Mouse (Mus musculus) kidney, embryonic 16.5 days (tissue): ENCODE measurements around the gene Dscam. TPM values are rescaled to one million over a fixed set of nuclear protein-coding genes. Genes with fewer than 3 reads are reported as not detected.

Experiments
- ATAC-seq: fragments of 200-750 bp; cut with Nextera tagmentation; 2 replicates; pipeline ENCODE4 v1.8.0; 2017; ENCODE audit warnings: moderate TSS enrichment; ENCODE audit not compliant: low FRiP score, low TSS enrichment
- H3K27ac ChIP-seq: fragments of 300-500 bp; sonication (generic); 2 replicates; pipeline ENCODE4 v1.5.1; 2014; ENCODE audit warnings: low read length
- H3K27me3 ChIP-seq: fragments of 300-500 bp; sonication (generic); 2 replicates; pipeline ENCODE4 v1.6.1; 2014; ENCODE audit warnings: low read length, control low read depth, mixed read lengths; ENCODE audit not compliant: insufficient read depth
- H3K36me3 ChIP-seq: fragments of 300-500 bp; sonication (generic); 2 replicates; pipeline ENCODE4 v1.6.1; 2014; ENCODE audit warnings: low read length, control low read depth, mixed read lengths; ENCODE audit not compliant: insufficient read depth
- H3K4me1 ChIP-seq: fragments of 300-500 bp; sonication (generic); 2 replicates; pipeline ENCODE4 v1.6.1; 2014; ENCODE audit warnings: low read length, control low read depth, mixed read lengths; ENCODE audit not compliant: insufficient read depth
- H3K4me2 ChIP-seq: fragments of 300-500 bp; sonication (generic); replicated peaks from 2 replicates; pipeline ENCODE4 v1.6.1; 2014; ENCODE audit warnings: low read depth, low read length
- H3K4me3 ChIP-seq: fragments of 300-500 bp; sonication (generic); 2 replicates; pipeline ENCODE4 v1.5.1; 2014; ENCODE audit warnings: mild to moderate bottlenecking, low read length
- H3K9ac ChIP-seq: fragments of 300-500 bp; sonication (generic); replicated peaks from 2 replicates; pipeline ENCODE4 v1.6.1; 2014; ENCODE audit warnings: low read length
- H3K9me3 ChIP-seq: fragments of 300-500 bp; sonication (generic); 2 replicates; pipeline ENCODE4 v1.6.1; 2016; ENCODE audit warnings: low read length, control low read depth
- WGBS: fragments of 180-500 bp; shearing (Covaris S2); extraction: QIAGEN DNeasy Blood & Tissue Kit; methylation state at CpG from one replicate; pipeline ENCODE4 v1.1.7; 2014; 5-methylcytosine and 5-hydroxymethylcytosine counted together
- polyA plus RNA-seq: library from polyadenylated mRNA; unstranded; fragments of >200 nt; fragmentation: Nextera tagmentation; extraction: Ambion mirVana; gene quantifications from 2 replicates; pipeline ENCODE4 v1.2.1, GENCODE M21; 2015

Dscam gene
- polyA plus RNA-seq, 1 experiment from 2014 or later, result 0.04 TPM

GRCm38 (mm10) chr16:96676663-96677062 lies 493.9 kb downstream of the Dscam start:
- no peak overlapping the region for H3K4me3 ChIP-seq
- no peaks in the 10 kb centered on the region for H3K36me3 ChIP-seq
- H3K27me3 ChIP-seq, result no peaks in the 10 kb centered on the region; the same call in 1 of the 2 replicates
- no peaks in the 10 kb centered on the region for H3K4me1 ChIP-seq
- no peak overlapping the region for H3K9ac ChIP-seq
- no peak overlapping the region for H3K4me2 ChIP-seq
- no peak overlapping the region for H3K27ac ChIP-seq
- 70% methylated on average over 1 of the region's 1 CpGs for WGBS
- no peak for ATAC-seq
- no peaks in the 10 kb centered on the region for H3K9me3 ChIP-seq

DNA sequence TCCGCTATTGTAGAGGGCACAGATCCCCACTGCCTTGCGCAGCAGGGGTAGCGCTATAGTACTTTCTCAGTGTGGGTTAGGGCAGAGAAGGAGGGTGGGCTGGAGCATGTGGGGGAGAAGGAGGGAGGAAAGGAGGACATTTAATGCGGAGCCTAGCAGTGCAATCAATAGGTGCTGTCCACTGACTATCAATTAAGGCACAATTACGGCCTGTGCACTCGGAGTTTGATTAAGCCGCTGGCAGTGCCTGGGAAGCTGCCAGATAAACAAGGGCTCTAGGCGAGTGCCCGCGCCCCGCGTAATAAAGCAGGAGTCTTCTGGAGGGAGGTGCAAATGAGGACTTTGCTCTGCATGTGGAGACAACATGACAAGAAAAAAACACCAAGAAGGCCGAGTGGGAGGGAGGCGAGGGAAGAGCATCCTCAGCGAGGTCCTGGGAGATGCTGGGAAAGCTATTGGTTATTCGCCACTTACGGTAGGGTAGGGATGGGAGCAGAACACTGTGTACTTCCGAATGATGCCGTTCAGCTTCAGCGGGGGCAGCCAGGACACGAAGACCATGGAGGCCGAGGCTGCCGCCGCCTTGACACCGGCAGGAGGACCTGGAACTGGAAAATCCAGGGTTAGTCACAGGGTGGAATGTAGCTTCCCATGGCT lies 497.2 kb downstream of the Dscam start:
- ATAC-seq, result no peak
- H3K9ac ChIP-seq, result no peak overlapping the region
- H3K4me3 ChIP-seq, result no peak overlapping the region
- H3K9me3 ChIP-seq, result no peaks in the 10 kb centered on the region
- no peak overlapping the region for H3K4me2 ChIP-seq
- H3K4me1 ChIP-seq, result no peaks in the 10 kb centered on the region
- H3K36me3 ChIP-seq, result no peaks in the 10 kb centered on the region
- no peak overlapping the region for H3K27ac ChIP-seq
- H3K27me3 ChIP-seq, result no peaks in the 10 kb centered on the region; the same call in 1 of the 2 replicates
- 56% methylated on average over 25 of the region's 25 CpGs for WGBS

DNA sequence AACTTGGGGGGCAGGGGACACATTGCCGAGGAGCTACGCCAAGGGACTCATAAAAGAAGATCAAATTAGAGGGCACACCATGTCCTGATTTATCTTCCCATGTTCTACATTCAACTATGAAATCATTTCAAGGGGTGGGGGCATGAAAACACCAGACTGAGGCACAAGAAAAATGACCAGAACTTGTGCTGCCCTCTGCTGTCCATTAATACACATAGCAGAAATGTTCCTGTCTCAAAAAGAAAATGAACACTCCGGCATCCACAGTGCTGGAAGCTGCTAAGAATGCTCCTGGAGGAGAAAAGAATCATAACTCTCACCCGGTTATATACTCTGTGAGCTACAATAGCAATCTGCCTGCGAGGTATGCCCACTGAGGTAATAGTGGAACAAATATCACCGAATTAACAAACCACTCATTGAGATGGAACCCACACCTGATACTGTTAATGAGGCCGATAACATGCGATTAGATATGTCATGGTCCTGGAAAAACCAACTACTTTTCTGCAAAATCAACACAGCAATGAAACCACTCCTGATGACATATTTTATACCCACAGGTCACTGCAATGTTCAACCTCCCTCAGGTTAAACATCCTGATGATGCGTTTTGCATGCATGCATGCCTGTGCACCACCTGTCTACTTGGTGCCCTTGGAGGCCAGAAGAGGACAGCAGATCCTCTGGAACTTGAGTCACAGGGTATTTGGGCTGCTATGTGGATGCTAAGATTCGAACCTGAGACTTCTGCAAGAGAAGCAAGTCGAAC lies 498.8 kb downstream of the Dscam start:
- no peaks in the 10 kb centered on the region for H3K4me1 ChIP-seq
- WGBS, result 60% methylated on average over 11 of the region's 11 CpGs
- H3K27me3 ChIP-seq, result no peaks in the 10 kb centered on the region; the same call in 1 of the 2 replicates
- H3K9me3 ChIP-seq, result no peaks in the 10 kb centered on the region
- no peak for ATAC-seq
- no peak overlapping the region for H3K4me2 ChIP-seq
- no peaks in the 10 kb centered on the region for H3K36me3 ChIP-seq
- H3K9ac ChIP-seq, result no peak overlapping the region
- no peak overlapping the region for H3K27ac ChIP-seq
- no peak overlapping the region for H3K4me3 ChIP-seq

DNA sequence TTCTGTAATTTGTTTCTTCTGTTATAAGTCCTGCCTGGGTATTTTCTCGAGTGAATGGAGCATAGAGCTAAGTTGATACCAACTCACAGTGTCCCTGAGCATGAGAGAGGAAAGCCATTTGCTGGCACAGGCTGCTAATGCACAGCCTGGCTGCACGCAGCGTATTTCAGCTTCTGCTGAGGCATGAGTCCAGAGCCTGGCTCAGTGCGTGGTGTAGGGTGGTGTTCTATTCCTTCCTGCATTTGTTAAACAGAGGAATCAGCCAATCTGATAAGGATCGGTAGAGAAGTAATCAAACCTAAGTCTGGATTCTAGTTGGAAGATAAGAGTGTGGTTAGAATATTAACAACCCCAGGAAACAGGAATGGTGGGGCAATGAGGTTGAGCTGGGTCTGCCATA lies 500.8 kb downstream of the Dscam start:
- Histone ChIP-seq H3K4me1 (no peaks in the 10 kb centered on the region), H3K27me3 (no peaks in the 10 kb centered on the region; the same call in 1 of the 2 replicates), H3K9ac (no peak overlapping the region), H3K36me3 (no peaks in the 10 kb centered on the region), H3K4me2 (no peak overlapping the region), H3K4me3 (no peak overlapping the region), H3K9me3 (no peaks in the 10 kb centered on the region), H3K27ac (no peak overlapping the region)
- ATAC-seq, result no peak
- WGBS, result 65% methylated on average over 5 of the region's 5 CpGs

DNA sequence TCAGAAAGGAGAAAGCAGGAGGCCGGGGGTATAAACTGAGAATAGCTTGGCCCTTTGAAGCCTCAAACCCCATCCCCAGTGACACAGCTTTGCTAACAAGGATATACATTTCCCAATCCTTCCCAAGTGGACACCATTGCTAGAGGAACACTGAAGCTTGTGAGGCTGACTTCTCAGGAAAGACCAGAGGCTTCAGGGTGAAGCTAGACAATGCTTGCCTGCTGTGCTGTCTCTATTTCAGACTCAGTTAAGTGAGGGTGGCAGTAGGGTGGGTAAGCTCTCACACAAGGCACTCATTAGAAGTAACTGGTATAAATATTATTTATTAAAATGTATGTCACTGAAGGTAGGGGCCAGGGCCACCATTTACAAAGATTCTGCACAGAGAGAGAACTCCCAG lies 502.1 kb downstream of the Dscam start:
- H3K4me2 ChIP-seq, result no peak overlapping the region
- H3K27ac ChIP-seq, result no peak overlapping the region
- 89% methylated on average over 1 of the region's 1 CpGs for WGBS
- ATAC-seq, result no peak
- H3K27me3 ChIP-seq, result no peaks in the 10 kb centered on the region; the same call in none of the 2 replicates
- no peak overlapping the region for H3K9ac ChIP-seq
- H3K9me3 ChIP-seq, result no peaks in the 10 kb centered on the region
- H3K4me1 ChIP-seq, result no peaks in the 10 kb centered on the region
- no peak overlapping the region for H3K4me3 ChIP-seq
- H3K36me3 ChIP-seq, result no peaks in the 10 kb centered on the region

GRCm38 (mm10) chr16:96661073-96661472 lies 509.5 kb downstream of the Dscam start:
- Histone ChIP-seq H3K9me3 (no peaks in the 10 kb centered on the region), H3K9ac (no peak overlapping the region), H3K4me2 (no peak overlapping the region), H3K27me3 (no peaks in the 10 kb centered on the region; the same call in 1 of the 2 replicates), H3K36me3 (no peaks in the 10 kb centered on the region), H3K27ac (no peak overlapping the region), H3K4me1 (no peaks in the 10 kb centered on the region), H3K4me3 (no peak overlapping the region)
- ATAC-seq, result no peak
- WGBS, result 83% methylated on average over 3 of the region's 3 CpGs

- no peak overlapping the region for H3K27ac ChIP-seq
- no peak for ATAC-seq
- 59% methylated on average over 5 of the region's 5 CpGs for WGBS
These were observed 511.3 kb downstream of the Dscam start for GRCm38 (mm10) chr16:96659275-96659674.

DNA sequence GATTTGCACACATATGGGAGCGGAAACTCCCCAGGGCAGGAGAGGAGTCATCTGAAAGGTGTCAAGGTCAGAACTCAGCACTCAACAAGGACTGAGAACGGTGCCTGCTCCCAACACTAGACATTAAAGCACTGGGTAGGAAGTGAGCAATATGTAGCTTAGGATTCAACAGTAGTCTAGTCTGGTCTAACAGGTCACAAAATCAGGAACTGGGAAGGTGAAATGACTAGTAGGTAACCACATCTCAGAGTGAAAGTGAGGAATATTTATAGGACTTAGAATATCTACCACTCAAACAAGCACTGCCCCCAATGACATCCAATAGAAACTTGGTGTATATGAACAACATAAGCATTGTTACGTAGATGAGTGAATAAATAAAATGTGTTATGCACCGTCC lies 515.0 kb downstream of the Dscam start:
- Histone ChIP-seq H3K27me3 (no peaks in the 10 kb centered on the region), H3K27ac (no peak overlapping the region), H3K4me3 (no peak overlapping the region), H3K9ac (no peak overlapping the region), H3K4me1 (no peaks in the 10 kb centered on the region), H3K9me3 (no peaks in the 10 kb centered on the region), H3K36me3 (no peaks in the 10 kb centered on the region), H3K4me2 (no peak overlapping the region)
- ATAC-seq, result no peak
- WGBS, result 86% methylated on average over 4 of the region's 4 CpGs

More at GRCm38 (mm10) chr16:96659275-96659674, 511.3 kb downstream of the Dscam start:
- H3K4me3 ChIP-seq, result no peak overlapping the region
- H3K27me3 ChIP-seq, result no peaks in the 10 kb centered on the region; the same call in 1 of the 2 replicates
- H3K9me3 ChIP-seq, result no peaks in the 10 kb centered on the region
- H3K36me3 ChIP-seq, result no peaks in the 10 kb centered on the region
- no peaks in the 10 kb centered on the region for H3K4me1 ChIP-seq
- no peak overlapping the region for H3K4me2 ChIP-seq
- no peak overlapping the region for H3K9ac ChIP-seq

GRCm38 (mm10) chr16:96654054-96654453 lies 516.5 kb downstream of the Dscam start:
- H3K9me3 ChIP-seq, result no peaks in the 10 kb centered on the region
- no peaks in the 10 kb centered on the region for H3K4me1 ChIP-seq
- H3K4me3 ChIP-seq, result no peak overlapping the region
- WGBS, result 89% methylated on average over 4 of the region's 4 CpGs
- H3K36me3 ChIP-seq, result no peaks in the 10 kb centered on the region
- ATAC-seq, result no peak
- no peak overlapping the region for H3K27ac ChIP-seq
- H3K4me2 ChIP-seq, result no peak overlapping the region
- no peak overlapping the region for H3K9ac ChIP-seq
- no peaks in the 10 kb centered on the region for H3K27me3 ChIP-seq

- Histone ChIP-seq H3K9ac (no peak overlapping the region), H3K4me1 (no peaks in the 10 kb centered on the region), H3K27me3 (no peaks in the 10 kb centered on the region), H3K27ac (no peak overlapping the region), H3K9me3 (no peaks in the 10 kb centered on the region), H3K4me3 (no peak overlapping the region), H3K4me2 (no peak overlapping the region), H3K36me3 (no peaks in the 10 kb centered on the region)
- no peak for ATAC-seq
- WGBS, result 80% methylated on average over 3 of the region's 3 CpGs
These were observed 519.1 kb downstream of the Dscam start for GRCm38 (mm10) chr16:96651444-96651843.
